Mouse (Mus musculus): Measurements from ENCODE around the gene Ybx2. TPM values are rescaled to one million over a fixed set of nuclear protein-coding genes. Genes with fewer than 3 reads are reported as not detected.

Gene Ybx2
- polyA plus RNA-seq, 1 experiment from 2014 or later, result 5.1 TPM

DNA sequence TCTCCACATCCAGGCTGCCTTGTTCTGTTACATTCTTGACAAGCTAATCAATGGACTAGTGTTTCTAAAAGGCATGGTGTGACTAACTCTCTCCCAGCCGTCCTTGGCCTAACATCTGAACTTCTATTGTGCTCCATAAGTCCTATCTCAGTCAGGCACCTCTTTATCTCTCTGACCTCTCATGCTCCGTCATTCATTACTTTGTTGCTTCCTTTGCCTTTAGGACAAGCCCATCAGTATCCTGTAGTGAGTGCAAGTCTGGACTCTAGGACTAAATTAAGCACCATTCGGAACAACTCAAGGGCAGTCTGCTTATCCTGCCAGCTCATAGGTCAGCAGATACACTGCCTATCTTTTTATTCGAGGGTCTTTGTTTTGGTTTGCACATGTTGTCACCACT lies 40.7 kb downstream of the Ybx2 start:
- peak; percentile 56 for DNase-seq (ENCODE audit: low spot score, missing footprints)
- WGBS, result 89% methylated on average over 4 of the region's 4 CpGs
- H3K27me3 ChIP-seq (ENCODE audit: control insufficient read depth, insufficient read depth, low read length), result no peaks in the 10 kb centered on the region

DNA sequence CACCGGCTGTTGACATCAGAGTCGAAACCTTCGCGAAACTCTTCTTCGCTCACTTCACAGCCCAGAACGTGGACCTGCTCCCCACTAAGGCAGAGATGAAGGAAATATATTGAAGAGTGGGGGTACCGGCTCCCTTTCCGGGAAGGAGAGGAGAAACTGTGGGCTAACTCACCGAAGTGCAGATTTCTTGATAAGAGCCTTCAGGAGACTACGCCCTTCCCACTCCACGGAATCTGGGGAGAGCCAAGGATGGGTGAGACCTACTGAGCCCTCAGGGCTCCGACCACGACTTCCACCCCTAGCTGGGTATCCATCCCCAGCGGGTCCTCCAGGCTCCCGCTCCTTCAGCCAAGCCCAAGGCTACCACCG lies 44.2 kb downstream of the Ybx2 start:
- Histone ChIP-seq H3K9ac (ENCODE audit: low read length) (peak overlapping the region; percentile 74), H3K4me1 (ENCODE audit: control insufficient read depth, insufficient read depth, low read length) (peaks cover 24% of the 10 kb centered on the region), H3K27ac (ENCODE audit: low read depth, low read length) (peak overlapping the region; percentile 97; the same call in 1 of the 2 replicates), H3K27me3 (ENCODE audit: control insufficient read depth, insufficient read depth, low read length) (no peaks in the 10 kb centered on the region), H3K36me3 (ENCODE audit: control insufficient read depth, insufficient read depth, low read length) (peaks cover 3% of the 10 kb centered on the region), H3K4me2 (peak overlapping the region; percentile 81), H3K4me3 (ENCODE audit: low read depth, low read length) (peak overlapping the region; percentile 99), H3K9me3 (ENCODE audit: control insufficient read depth, low read length) (no peaks in the 10 kb centered on the region)
- 3% methylated on average over 16 of the region's 16 CpGs for WGBS
- DNase-seq (ENCODE audit: low spot score, missing footprints) (no peak), ATAC-seq (ENCODE audit: low FRiP score) (no peak)

More for the DNA sequence above, 40.7 kb downstream of the Ybx2 start:
- peaks cover 5% of the 10 kb centered on the region; the same call in 1 of the 2 replicates for H3K4me1 ChIP-seq (ENCODE audit: control insufficient read depth, insufficient read depth, low read length)
- H3K27ac ChIP-seq (ENCODE audit: low read depth, low read length), result no peak overlapping the region
- H3K4me2 ChIP-seq, result no peak overlapping the region
- H3K9ac ChIP-seq (ENCODE audit: low read length), result no peak overlapping the region
- no peaks in the 10 kb centered on the region for H3K9me3 ChIP-seq (ENCODE audit: control insufficient read depth, low read length)
- no peak for ATAC-seq (ENCODE audit: low FRiP score)
- H3K36me3 ChIP-seq (ENCODE audit: control insufficient read depth, insufficient read depth, low read length), result peaks cover 8% of the 10 kb centered on the region
- no peak overlapping the region for H3K4me3 ChIP-seq (ENCODE audit: low read depth, low read length)

DNA sequence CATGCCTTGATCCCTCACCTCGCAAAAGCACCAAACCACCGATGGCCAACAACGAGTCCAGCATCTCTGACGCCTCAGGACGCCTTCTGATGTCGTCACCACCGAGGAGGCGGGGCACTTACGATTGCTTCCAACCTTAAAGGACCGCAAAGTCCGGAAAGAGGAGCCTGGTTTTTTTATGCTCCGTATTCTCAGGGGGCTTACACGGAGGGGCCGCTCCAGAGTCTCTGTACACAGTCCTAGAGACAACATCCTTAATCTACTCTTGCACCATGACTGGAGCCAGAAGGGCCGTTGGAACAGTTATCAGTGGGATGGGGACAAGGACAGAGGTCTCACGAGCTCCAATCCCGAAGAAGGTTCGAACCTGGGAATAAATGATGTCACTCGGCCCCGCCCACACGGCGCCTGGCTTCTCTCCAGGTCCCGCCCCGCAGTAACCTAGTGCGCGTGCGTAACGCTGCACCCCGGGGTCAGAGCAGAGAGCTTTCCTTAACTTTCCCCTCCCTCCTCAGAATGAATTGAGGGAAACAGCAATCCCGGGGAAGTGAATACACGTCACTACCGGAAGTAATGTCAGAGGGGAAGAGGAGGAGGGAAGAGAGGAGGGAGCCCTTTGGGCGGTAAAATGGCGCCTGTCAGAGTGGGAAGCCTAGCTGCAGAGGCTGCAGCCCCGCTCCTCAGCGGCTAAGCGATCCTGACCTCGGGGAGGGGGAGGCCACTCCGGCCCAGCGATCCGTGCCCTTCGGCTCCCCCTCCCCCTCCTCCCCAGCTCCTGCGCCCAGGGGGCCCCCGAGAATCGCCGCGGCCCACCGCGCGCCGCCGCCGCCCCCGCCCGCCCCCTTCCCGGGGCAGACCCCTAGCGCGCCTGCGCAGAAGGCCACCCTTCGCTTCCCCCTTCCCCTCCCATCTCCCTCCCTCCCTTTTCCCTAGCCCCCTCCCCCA lies 44.9 kb downstream of the Ybx2 start:
- Histone ChIP-seq H3K4me1 (ENCODE audit: control insufficient read depth, insufficient read depth, low read length) (peaks cover 24% of the 10 kb centered on the region), H3K27ac (ENCODE audit: low read depth, low read length) (peak overlapping the region; percentile 97), H3K4me2 (peak overlapping the region; percentile 81), H3K4me3 (ENCODE audit: low read depth, low read length) (peak overlapping the region; percentile 99), H3K36me3 (ENCODE audit: control insufficient read depth, insufficient read depth, low read length) (peaks cover 9% of the 10 kb centered on the region), H3K9me3 (ENCODE audit: control insufficient read depth, low read length) (no peaks in the 10 kb centered on the region), H3K27me3 (ENCODE audit: control insufficient read depth, insufficient read depth, low read length) (no peaks in the 10 kb centered on the region), H3K9ac (ENCODE audit: low read length) (peak overlapping the region; percentile 99)
- ATAC-seq (ENCODE audit: low FRiP score) (peak; percentile 94), DNase-seq (ENCODE audit: low spot score, missing footprints) (peak; percentile 100)
- 0% methylated on average over 49 of the region's 60 CpGs for WGBS

DNA sequence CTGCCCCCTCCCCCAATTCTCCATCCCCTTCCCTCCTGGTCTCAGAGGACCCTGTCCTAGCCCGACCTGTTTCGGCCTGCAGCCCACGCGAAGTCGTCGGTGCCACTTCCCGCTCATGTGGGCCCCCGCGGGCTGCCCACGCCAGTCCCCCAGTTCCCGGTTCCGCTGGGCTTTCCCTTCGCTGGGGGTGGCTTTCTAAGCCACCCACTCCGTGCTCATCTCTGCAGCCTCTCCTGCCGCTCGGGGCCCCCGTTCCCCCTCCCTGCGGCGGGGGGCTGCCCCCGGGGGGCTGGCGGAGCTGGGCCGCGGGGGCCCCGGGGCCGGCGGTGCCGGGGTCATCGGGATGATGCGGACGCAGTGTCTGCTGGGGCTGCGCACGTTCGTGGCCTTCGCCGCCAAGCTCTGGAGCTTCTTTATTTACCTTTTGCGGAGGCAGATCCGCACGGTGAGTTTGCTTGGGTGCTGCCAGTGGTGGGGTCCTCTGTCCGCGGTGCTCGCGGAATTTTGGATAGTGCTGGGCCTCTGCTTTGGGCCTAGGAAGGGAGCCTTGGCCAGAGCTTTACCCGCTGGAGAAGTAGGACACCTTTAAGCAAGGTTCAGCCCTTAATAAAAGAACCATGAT lies 45.7 kb downstream of the Ybx2 start, which contains the start of gene Ctdnep1:
Ctdnep1 (plus strand) TSS at position 16 of the 622 bp plus-strand sequence.
- no peaks in the 10 kb centered on the region for H3K9me3 ChIP-seq (ENCODE audit: control insufficient read depth, low read length)
- H3K4me1 ChIP-seq (ENCODE audit: control insufficient read depth, insufficient read depth, low read length), result peaks cover 24% of the 10 kb centered on the region
- peaks cover 10% of the 10 kb centered on the region for H3K36me3 ChIP-seq (ENCODE audit: control insufficient read depth, insufficient read depth, low read length)
- peak within 1 kb of the TSS; percentile 99 for H3K4me3 ChIP-seq (ENCODE audit: low read depth, low read length)
- ATAC-seq (ENCODE audit: low FRiP score), result peak; percentile 72
- DNase-seq (ENCODE audit: low spot score, missing footprints), result no peak
- H3K27me3 ChIP-seq (ENCODE audit: control insufficient read depth, insufficient read depth, low read length), result no peaks in the 10 kb centered on the region
- peak within 1 kb of the TSS; percentile 81 for H3K4me2 ChIP-seq
- peak within 1 kb of the TSS; percentile 97 for H3K27ac ChIP-seq (ENCODE audit: low read depth, low read length)
- under 1% methylated on average over 41 of the region's 43 CpGs for WGBS
- H3K9ac ChIP-seq (ENCODE audit: low read length), result peak within 1 kb of the TSS; percentile 99

DNA sequence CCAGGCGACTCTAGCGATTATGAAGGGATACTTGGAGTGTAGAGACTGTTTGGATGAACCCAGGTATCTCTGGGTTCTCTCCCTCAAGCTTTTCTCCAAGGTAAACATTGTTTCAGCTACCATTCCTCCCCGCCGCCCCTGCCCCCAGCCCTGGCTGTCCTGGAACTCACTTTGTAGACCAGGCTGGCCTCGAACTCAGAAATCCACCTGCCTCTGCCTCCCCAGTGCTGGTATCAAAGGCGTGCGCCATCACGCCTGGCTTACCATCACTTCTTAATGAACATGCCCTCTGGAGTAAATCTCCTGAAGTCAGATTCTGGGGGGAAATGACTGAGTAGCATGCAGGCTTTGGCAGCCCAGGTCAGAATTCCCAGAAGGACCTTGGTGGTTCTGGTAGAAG lies 46.6 kb downstream of the Ybx2 start, which contains the start of gene Elp5:
Elp5 (minus strand) TSS at position 293 of the 400 bp plus-strand sequence.
- peaks cover 24% of the 10 kb centered on the region for H3K4me1 ChIP-seq (ENCODE audit: control insufficient read depth, insufficient read depth, low read length)
- WGBS, result 65% methylated on average over 8 of the region's 8 CpGs
- DNase-seq (ENCODE audit: low spot score, missing footprints) (no peak), ATAC-seq (ENCODE audit: low FRiP score) (no peak)
- H3K27me3 ChIP-seq (ENCODE audit: control insufficient read depth, insufficient read depth, low read length), result no peaks in the 10 kb centered on the region
- peak within 1 kb of the TSS; percentile 81 for H3K4me2 ChIP-seq
- peaks cover 10% of the 10 kb centered on the region for H3K36me3 ChIP-seq (ENCODE audit: control insufficient read depth, insufficient read depth, low read length)
- peak within 1 kb of the TSS; percentile 99 for H3K9ac ChIP-seq (ENCODE audit: low read length)
- peak within 1 kb of the TSS; percentile 99 for H3K4me3 ChIP-seq (ENCODE audit: low read depth, low read length)
- no peaks in the 10 kb centered on the region for H3K9me3 ChIP-seq (ENCODE audit: control insufficient read depth, low read length)
- H3K27ac ChIP-seq (ENCODE audit: low read depth, low read length), result peak within 1 kb of the TSS; percentile 97

DNA sequence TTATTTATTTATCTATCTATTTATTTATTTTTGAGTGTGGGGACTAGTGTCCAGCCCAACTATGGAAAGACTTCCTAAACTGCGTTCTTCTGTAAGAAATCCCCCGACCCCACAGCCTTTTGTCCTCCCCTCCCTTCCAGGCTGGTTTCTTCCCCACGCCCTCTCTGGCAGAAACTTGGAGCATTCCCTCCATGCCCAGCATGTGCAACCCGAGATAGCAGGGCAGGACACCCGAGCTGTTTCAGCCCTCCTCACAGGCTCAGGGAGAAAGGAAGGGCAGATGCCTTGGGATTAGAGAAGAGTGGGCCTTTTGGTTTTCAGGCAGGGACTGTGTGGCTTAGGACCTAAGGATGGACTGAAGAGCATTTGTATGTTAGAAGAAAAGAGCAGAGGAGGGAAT lies 47.3 kb downstream of the Ybx2 start:
- WGBS, result 40% methylated on average over 5 of the region's 5 CpGs
- Histone ChIP-seq H3K4me3 (ENCODE audit: low read depth, low read length) (peak overlapping the region; percentile 12), H3K27ac (ENCODE audit: low read depth, low read length) (no peak overlapping the region), H3K9ac (ENCODE audit: low read length) (peak overlapping the region; percentile 50), H3K4me2 (peak overlapping the region; percentile 81), H3K9me3 (ENCODE audit: control insufficient read depth, low read length) (no peaks in the 10 kb centered on the region), H3K36me3 (ENCODE audit: control insufficient read depth, insufficient read depth, low read length) (peaks cover 10% of the 10 kb centered on the region; the same call in 1 of the 2 replicates), H3K4me1 (ENCODE audit: control insufficient read depth, insufficient read depth, low read length) (peaks cover 24% of the 10 kb centered on the region), H3K27me3 (ENCODE audit: control insufficient read depth, insufficient read depth, low read length) (no peaks in the 10 kb centered on the region)
- no peak for ATAC-seq (ENCODE audit: low FRiP score)
- DNase-seq (ENCODE audit: low spot score, missing footprints), result no peak

DNA sequence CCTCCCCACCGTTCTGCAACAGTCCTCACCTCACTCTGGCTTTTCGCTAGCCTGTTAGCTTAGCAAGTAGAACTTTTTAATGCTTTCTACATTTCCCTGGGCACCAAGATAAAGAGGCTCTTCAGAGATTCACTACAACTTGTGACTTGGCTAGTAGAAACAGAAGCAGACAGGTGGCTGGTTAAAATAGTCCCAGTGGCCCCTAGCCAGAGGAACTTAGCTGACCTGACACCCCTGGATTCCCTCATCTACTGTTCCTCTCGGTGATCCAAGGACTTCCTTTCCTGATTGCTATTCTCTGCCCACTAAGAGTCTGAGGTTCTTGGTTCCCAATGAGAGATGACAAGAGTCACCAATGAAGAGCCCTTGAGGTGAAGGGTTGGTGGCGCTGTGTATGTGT lies 47.8 kb downstream of the Ybx2 start:
- no peak for DNase-seq (ENCODE audit: low spot score, missing footprints)
- Histone ChIP-seq H3K4me1 (ENCODE audit: control insufficient read depth, insufficient read depth, low read length) (peaks cover 24% of the 10 kb centered on the region), H3K27me3 (ENCODE audit: control insufficient read depth, insufficient read depth, low read length) (no peaks in the 10 kb centered on the region), H3K9ac (ENCODE audit: low read length) (peak overlapping the region; percentile 14; the same call in 1 of the 2 replicates), H3K4me2 (peak overlapping the region; percentile 81; the same call in 1 of the 2 replicates), H3K36me3 (ENCODE audit: control insufficient read depth, insufficient read depth, low read length) (peaks cover 10% of the 10 kb centered on the region; the same call in 1 of the 2 replicates), H3K27ac (ENCODE audit: low read depth, low read length) (no peak overlapping the region), H3K9me3 (ENCODE audit: control insufficient read depth, low read length) (no peaks in the 10 kb centered on the region), H3K4me3 (ENCODE audit: low read depth, low read length) (no peak overlapping the region)
- no peak for ATAC-seq (ENCODE audit: low FRiP score)
- 85% methylated on average over 4 of the region's 4 CpGs for WGBS

DNA sequence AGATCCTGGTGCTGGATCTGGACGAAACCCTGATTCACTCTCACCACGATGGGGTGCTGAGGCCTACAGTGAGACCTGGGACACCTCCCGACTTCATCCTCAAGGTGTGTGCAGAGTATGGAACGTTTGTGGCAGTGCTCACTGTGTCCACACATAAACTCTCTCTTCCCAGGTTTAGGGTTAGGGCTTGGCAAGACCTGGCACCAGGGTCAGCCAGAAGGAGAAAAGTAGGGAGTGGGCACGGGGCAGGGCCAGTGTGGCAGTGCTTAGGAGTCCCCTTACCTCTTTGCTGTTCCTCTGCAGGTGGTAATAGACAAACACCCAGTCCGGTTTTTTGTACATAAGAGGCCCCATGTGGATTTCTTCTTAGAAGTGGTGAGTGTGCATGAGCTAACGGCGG lies 48.8 kb downstream of the Ybx2 start:
- WGBS, result 91% methylated on average over 8 of the region's 8 CpGs
- no peak overlapping the region for H3K4me2 ChIP-seq
- H3K36me3 ChIP-seq (ENCODE audit: control insufficient read depth, insufficient read depth, low read length), result peaks cover 18% of the 10 kb centered on the region
- no peak overlapping the region for H3K4me3 ChIP-seq (ENCODE audit: low read depth, low read length)
- peaks cover 21% of the 10 kb centered on the region for H3K4me1 ChIP-seq (ENCODE audit: control insufficient read depth, insufficient read depth, low read length)
- no peak for DNase-seq (ENCODE audit: low spot score, missing footprints)
- no peaks in the 10 kb centered on the region for H3K9me3 ChIP-seq (ENCODE audit: control insufficient read depth, low read length)
- ATAC-seq (ENCODE audit: low FRiP score), result no peak
- no peak overlapping the region for H3K27ac ChIP-seq (ENCODE audit: low read depth, low read length)
- H3K9ac ChIP-seq (ENCODE audit: low read length), result no peak overlapping the region
- H3K27me3 ChIP-seq (ENCODE audit: control insufficient read depth, insufficient read depth, low read length), result no peaks in the 10 kb centered on the region

DNA sequence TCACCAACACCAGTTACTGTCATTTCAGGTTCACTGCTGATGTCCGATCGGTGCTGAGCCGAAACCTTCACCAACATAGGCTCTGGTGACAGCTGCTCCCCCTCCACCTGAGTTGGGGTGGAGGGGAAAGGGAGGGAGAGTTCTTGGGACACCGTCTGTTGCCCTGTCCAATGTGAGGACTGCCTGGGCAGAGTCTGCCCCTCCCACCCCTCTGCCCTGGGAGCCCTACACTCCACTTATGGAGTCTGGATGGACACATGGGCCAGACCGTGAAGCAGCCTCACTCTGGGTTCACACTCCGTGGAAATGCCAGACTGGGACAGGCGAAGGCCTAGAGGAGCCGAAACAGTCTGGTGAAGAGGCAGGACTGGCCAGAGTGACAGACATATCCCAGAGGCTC lies 54.4 kb downstream of the Ybx2 start:
- Histone ChIP-seq H3K4me1 (ENCODE audit: control insufficient read depth, insufficient read depth, low read length) (peaks cover 8% of the 10 kb centered on the region), H3K27me3 (ENCODE audit: control insufficient read depth, insufficient read depth, low read length) (no peaks in the 10 kb centered on the region), H3K9ac (ENCODE audit: low read length) (no peak overlapping the region), H3K4me2 (no peak overlapping the region), H3K4me3 (ENCODE audit: low read depth, low read length) (no peak overlapping the region), H3K36me3 (ENCODE audit: control insufficient read depth, insufficient read depth, low read length) (peaks cover 14% of the 10 kb centered on the region), H3K27ac (ENCODE audit: low read depth, low read length) (no peak overlapping the region), H3K9me3 (ENCODE audit: control insufficient read depth, low read length) (no peaks in the 10 kb centered on the region)
- ATAC-seq (ENCODE audit: low FRiP score), result no peak
- WGBS, result 92% methylated on average over 8 of the region's 8 CpGs
- DNase-seq (ENCODE audit: low spot score, missing footprints), result no peak

All from midbrain, embryonic 11.5 days (tissue).